Mouse (Mus musculus) limb, embryonic 15.5 days (tissue): Measurements from ENCODE around the gene Pmfbp1. TPM values are rescaled to one million over a fixed set of nuclear protein-coding genes. Genes with fewer than 3 reads are reported as not detected.

ENCODE experiments used
- polyA plus RNA-seq: library from polyadenylated mRNA; unstranded; fragments of >200 nt; fragmentation: Nextera tagmentation; extraction: Ambion mirVana; gene quantifications from 2 replicates; pipeline ENCODE4 v1.2.1, GENCODE M21; 2015

Gene Pmfbp1
- polyA plus RNA-seq, 1 experiment from 2014 or later: 0.27 TPM

Other genes with a start within 250 kb of the Pmfbp1 start
- gene Dhx38, start 71.8 kb downstream of the Pmfbp1 start, polyA plus RNA-seq: 22.4 TPM in 2 replicates
- gene Txnl4b, start 71.9 kb downstream of the Pmfbp1 start, polyA plus RNA-seq: 22.0 and 23.8 TPM in 2 replicates
- 4.0 and 4.6 TPM in 2 replicates for gene Hp, start 85.1 kb downstream of the Pmfbp1 start, polyA plus RNA-seq
- 37.7 and 41.8 TPM in 2 replicates for gene Dhodh, start 114.6 kb downstream of the Pmfbp1 start, polyA plus RNA-seq
- gene Pkd1l3, start 120.5 kb downstream of the Pmfbp1 start, polyA plus RNA-seq: 0.22 and 0.41 TPM in 2 replicates
- gene Ist1, start 199.2 kb downstream of the Pmfbp1 start, polyA plus RNA-seq: 145 and 153 TPM in 2 replicates
- gene Zfp821, start 211.5 kb downstream of the Pmfbp1 start, polyA plus RNA-seq: 20.9 and 23.7 TPM in 2 replicates
- 6.4 and 7.6 TPM in 2 replicates for gene Atxn1l, start 243.7 kb downstream of the Pmfbp1 start, polyA plus RNA-seq